Mouse (Mus musculus): ENCODE results near the gene Dgkg.

Dgkg gene

GRCm38 (mm10) chr16:22645256-22645655 lies 11.8 kb downstream of the Dgkg start:
- DNase-seq (ENCODE audit: low spot score in 2 of 2) = no peak

DNA sequence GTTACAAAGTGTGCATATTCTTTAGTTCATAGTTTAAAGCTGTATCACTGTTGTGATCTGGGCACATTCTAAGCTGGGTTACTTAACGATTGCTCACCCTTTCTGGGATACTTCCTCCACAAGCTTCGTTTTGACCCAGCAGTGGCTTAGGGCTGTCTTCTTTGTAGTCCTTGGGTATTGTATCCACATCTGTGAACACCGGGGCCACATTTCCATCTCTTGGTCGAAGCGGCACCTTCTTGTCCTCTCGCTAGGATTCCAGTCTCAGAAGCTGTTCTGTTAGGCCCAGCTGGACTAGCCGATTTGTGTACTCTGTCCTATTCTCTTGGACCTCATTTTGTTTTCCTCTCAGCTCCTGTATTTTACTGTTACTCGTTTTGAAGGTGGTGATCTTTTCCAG lies 13.6 kb downstream of the Dgkg start:
- DNase-seq (ENCODE audit: low spot score in 2 of 2) = no peak

- DNase-seq (ENCODE audit: low spot score in 2 of 2) = no peak
These were observed 14.1 kb downstream of the Dgkg start for GRCm38 (mm10) chr16:22642953-22643352.

DNA sequence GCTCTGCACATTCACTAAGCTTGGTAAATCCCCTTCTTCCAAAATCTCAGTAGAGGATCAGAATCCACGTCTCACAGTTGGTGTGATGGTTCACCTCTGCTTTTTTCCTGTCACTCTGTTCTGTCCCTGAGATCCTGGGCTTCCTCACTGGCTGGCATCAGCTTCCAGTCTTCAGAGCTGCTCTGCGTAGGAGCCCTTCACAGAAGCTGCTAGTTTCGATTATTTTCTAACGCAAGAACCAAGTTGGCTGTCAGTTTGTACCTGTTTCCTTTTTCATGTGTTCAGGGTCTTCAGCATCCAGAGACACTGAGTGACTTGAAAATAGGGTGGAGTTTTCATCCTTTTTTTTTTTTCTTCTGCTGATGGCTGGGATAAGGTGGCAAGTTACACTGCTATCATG lies 15.0 kb downstream of the Dgkg start:
- DNase-seq (ENCODE audit: low spot score in 2 of 2) = no peak

- DNase-seq (ENCODE audit: low spot score in 2 of 2) = no peak
These were observed 15.4 kb downstream of the Dgkg start for GRCm38 (mm10) chr16:22641588-22641987.

DNA sequence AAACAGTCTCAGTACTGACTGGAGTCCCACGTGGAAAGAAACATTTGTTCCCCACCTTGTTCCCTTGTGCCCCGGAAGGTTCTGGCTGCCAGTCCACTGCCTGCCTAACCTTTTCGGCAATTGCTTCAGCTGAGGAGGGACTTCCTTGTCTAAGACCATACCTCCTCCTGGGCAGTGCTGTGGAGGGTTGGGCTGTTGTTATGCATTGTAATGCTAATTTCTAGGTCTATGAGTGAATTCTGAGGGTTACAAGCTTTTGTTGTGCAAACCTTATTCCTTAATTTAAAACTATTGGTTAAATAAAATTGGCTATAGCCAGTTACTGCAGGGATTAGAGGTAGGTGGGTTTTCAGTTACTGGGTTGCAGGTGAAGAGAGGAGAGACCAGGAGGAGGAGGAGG lies 19.7 kb downstream of the Dgkg start:
- no peak for DNase-seq (ENCODE audit: low spot score in 2 of 2)

DNA sequence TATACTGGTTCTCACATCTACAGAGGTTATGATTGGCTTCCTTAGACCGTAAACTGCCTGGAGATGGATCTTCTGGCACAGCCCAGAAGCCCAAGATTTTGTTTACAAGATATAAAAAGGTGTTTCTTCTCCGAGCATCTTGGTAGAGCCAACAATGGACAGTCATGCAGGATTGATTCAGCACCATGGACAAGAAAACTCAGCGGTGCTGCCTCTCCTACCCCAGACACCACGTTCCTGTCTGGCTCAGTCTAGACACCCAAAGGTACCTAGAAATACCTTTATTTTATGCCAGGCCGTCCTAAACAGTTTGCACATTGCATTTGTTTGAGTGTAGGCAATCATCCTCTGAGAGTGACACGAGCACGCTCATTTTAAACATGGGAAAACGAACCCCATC lies 21.3 kb downstream of the Dgkg start:
- DNase-seq (ENCODE audit: low spot score in 2 of 2) = no peak

GRCm38 (mm10) chr16:22633063-22633462 lies 24.0 kb downstream of the Dgkg start:
- DNase-seq (ENCODE audit: low spot score in 2 of 2) = no peak

DNA sequence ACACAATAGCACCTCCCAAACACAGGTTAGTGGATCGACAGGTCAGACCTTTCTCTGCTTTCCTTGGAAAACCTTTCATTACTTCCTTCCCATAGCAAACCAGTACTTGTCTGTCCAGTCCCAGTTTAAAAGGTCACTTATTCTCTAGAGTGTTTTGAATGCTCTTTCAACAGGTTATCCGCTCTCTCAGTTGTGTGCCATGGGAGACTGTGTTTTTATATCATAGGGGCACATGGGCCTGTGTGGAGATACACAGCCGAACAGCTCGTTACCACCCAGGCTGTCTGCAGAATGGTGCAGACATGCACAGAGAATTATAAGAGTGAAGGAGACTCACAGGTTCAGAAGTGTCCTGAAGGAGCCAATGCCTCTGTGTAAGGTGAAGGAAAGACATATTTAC lies 26.7 kb downstream of the Dgkg start:
- DNase-seq (ENCODE audit: low spot score in 2 of 2) = no peak

- no peak for DNase-seq (ENCODE audit: low spot score in 2 of 2)
These were observed 27.1 kb downstream of the Dgkg start for GRCm38 (mm10) chr16:22629900-22630299.

GRCm38 (mm10) chr16:22625987-22626386 lies 31.0 kb downstream of the Dgkg start:
- DNase-seq (ENCODE audit: low spot score in 2 of 2) = no peak

DNA sequence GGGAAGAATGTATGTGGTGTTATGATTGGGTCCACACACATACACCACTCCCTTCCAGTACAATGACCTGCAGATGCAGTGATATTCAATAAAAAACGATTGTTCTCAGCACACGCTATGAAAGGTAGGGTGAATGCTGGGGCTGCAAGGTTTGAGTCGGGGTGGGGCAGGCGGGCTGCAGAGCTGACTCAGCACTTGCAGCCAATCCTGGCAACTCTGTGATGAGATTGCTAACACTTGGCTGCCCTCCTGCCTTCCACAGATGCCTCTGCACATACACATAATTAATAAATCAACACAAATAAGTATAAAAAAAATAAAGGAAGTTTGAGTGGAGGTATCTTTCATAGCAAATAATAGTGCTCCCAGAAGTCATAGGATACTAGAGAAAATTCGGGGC lies 31.6 kb downstream of the Dgkg start:
- DNase-seq (ENCODE audit: low spot score in 2 of 2) = no peak

GRCm38 (mm10) chr16:22622286-22622685 lies 34.7 kb downstream of the Dgkg start:
- no peak for DNase-seq (ENCODE audit: low spot score in 2 of 2)

GRCm38 (mm10) chr16:22621299-22621920 lies 35.6 kb downstream of the Dgkg start:
- DNase-seq (ENCODE audit: low spot score in 2 of 2) = no peak

GRCm38 (mm10) chr16:22618424-22619056 lies 38.5 kb downstream of the Dgkg start:
- DNase-seq (ENCODE audit: low spot score in 2 of 2) = no peak

DNA sequence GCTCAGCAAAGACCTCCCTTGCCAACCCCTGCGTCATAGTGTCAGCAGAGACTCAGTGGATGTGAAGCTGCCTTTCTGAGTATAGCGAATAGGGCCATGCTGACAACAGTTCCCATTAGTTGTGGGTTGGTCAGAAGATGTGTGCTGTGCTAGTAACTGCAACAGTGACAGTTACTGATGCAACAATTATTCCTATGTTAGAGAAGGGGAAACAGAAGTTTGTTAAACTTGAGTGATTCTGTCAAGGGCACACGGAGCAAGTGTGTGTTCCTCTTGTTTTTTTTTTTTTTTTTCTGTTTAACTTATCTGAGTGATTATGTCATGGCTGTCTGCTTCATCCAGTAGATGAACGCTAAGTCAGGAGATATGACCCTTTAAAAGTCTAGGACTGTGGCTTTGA lies 41.2 kb downstream of the Dgkg start:
- no peak for DNase-seq (ENCODE audit: low spot score in 2 of 2)

GRCm38 (mm10) chr16:22613186-22614073 lies 43.6 kb downstream of the Dgkg start:
- no peak for DNase-seq (ENCODE audit: low spot score in 2 of 2)

GRCm38 (mm10) chr16:22608046-22608445 lies 49.0 kb downstream of the Dgkg start:
- DNase-seq (ENCODE audit: low spot score in 2 of 2) = no peak

DNA sequence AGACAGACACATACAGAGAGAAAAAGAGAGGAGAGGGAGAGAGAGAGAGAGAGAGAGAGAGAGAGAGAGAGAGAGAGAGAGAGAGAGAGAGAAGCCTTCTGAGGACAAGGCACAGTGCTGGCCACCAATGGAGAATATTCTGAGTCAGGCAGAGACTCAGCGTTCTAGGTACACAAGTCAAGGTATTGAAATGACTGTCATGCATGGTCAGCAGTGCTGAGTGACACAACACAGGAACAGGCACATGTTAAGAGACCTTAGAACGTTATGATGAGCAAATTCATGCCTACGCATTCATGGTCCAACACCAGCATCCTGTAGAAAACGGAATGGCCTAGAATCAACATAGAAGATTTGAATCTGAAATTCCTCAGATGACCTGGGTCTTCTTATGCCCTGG lies 50.0 kb downstream of the Dgkg start:
- DNase-seq (ENCODE audit: low spot score in 2 of 2) = no peak

- no peak for DNase-seq (ENCODE audit: low spot score in 2 of 2)
These were observed 54.6 kb downstream of the Dgkg start for GRCm38 (mm10) chr16:22602399-22602798.

DNA sequence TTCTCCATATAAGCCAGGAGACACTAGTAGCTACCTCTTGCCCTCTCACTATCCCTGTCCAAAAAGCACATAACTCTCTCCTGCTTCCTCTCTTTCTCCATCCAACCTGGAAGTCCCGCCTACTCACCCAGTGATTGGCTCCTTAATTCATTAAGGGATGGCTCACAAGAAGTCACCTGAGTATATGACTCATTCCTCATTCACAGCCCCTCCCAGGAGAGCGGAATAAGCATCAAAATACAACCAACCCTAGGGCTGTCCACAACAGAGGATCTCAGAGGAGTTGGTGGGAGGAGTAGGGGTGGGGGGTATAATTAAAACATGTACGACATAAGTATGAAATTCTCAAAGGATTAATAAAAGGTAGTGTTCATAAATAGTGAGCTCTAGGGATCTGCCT lies 55.3 kb downstream of the Dgkg start:
- no peak for DNase-seq (ENCODE audit: low spot score in 2 of 2)

GRCm38 (mm10) chr16:22600108-22600699 lies 56.8 kb downstream of the Dgkg start:
- DNase-seq (ENCODE audit: low spot score in 2 of 2) = no peak

DNA sequence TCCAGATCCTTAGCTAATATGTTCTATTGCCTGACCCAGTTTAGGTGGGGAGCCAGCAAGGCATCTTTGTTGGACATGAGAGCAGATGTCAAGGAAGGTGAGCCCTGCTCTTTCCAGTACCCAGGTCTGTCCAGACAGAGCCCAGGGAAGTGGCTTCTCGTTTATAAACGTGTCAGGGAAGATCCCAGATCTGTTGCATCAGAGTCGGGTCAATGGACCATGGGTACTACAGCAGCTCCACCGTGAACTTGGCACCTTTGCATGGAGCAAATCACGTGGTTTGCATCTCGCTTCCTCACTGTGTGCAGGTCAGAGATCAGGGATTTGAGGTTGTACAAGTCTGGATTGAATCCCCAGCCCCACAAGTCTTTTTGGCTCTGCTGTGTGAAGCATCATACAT lies 58.3 kb downstream of the Dgkg start:
- DNase-seq (ENCODE audit: low spot score in 2 of 2) = no peak

Measured in frontal cortex, postnatal 25 days (tissue).